Mouse (Mus musculus) ovary, postnatal 14 days (tissue): Measurements from ENCODE around the gene Smad3.

ENCODE experiments used
- DNase-seq: peaks from one replicate; pipeline ENCODE4 v3.0.0; 2022; ENCODE audit warnings: low spot score

The Smad3 gene

DNA sequence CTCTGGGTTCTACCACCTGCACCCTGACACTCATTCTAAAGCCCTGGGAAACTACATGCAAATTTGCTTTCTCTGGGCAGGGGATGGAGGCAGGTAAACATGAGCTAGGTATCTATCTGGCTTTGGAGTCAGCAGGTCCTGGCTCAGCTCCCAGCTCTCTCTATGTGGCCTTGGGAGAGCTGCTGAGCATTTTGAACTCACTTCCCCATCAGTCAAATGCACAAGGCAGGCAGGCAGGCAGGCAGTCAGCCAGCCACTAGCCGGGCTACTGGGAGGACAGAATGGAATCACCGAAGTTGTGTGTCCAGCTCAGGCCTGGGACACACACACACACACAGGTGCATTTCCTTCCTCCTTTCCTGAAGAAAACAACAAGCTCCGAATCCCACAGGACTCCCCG is 58.6 kb downstream of the Smad3 start:
- DNase-seq, result no peak

DNA sequence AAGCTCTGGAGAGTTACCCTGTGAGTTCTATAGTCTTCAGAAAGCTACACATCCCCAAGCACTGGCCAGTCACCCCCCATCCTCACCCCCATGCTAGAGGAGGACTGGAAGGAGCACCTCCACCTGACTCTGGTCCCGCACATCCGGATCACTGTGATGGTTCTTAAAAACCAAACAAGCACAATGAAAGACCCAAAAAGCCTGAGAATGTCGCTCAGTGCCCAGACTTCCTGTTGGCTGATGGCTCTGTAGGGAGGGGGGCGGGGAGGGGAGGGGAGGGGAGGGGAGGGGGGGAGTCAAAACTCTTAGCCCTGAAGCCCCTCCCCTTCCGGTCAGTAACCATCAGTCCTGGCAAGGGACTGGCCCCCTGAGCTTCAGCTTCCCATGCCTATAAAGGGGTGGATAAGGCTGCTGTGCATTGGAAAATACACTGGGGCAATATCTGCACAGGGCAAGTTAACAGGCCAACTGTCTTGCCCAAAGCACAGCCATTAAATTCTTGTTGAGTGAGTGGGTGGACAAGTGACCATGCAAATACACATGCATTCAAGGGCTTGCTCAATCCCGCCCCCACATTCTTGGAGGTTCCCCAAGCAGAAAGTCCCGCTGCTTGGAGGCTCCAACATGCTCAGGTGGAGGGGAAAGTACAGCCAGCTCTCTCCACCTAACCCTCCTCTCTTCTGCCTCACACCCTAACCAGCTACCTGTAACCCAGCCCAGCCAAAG is 59.3 kb downstream of the Smad3 start:
- DNase-seq, result no peak

DNA sequence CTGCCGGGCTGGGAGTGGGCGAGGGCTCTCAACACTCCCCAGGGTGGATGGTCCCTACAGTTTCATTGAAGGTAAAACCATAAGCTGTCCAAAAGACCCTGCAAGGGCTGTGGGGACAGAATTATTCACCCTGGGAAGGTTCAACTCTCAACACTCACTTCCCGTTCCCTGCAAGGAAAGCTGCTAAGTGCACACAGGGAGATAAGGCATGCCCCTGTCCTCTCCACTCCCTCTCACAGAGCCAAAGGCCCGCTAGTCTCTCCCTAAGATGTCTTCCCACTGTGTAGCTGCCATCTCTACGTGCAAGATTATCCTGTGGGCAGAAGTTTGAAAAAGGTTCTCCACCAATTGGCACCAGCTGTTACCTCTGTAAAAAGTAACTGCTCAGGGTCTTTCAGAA is 60.2 kb downstream of the Smad3 start:
- DNase-seq, result no peak

DNA sequence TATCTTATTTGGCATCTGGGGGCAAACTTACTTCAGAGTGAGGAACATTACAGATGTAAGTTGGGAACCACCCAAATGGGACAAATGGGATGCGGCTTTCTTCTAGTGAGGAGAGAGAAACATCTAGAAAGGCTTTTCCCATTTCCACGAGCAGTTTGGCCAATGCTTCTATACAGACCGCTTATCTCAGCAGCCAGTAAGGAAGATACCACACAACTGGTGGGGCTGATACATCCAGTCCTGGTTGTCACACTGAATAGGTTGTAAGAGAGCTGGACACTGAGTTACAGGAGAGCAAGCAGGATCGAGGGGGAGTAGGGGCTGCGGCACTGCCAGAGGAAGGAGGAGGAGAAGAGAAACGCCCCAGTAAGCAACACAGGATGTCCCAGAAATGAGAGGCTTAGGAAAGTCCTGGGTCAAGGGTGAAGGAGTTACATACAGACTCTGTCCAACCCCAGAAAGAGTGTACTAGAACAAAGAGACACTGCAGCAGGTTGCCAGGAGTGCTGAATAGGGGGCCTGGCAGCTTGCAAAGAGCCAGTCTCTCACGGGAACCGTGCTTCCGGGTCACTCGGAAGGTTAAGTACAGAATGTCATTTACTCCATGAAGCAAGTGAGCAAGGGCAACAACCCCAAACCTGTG is 61.2 kb downstream of the Smad3 start:
- DNase-seq, result no peak

DNA sequence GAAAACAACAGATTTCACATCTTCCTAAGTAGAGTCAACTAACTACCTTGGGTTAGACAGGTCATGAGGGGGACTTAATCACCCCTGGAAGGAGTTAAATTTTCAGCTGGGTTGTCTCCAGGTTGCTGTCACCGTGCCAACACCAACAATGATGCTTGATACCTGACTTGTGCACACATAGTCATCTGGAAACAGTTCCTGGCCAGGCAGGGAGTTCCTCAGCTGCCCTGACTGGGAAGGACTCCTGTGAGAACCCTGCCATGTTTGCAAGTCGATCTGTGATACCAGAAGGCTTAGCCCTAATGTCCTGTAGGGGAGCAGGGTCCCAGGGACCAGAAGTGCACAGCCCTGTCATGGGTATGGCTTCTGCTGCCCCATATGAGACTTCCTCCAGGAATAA is 65.8 kb downstream of the Smad3 start:
- no peak for DNase-seq

DNA sequence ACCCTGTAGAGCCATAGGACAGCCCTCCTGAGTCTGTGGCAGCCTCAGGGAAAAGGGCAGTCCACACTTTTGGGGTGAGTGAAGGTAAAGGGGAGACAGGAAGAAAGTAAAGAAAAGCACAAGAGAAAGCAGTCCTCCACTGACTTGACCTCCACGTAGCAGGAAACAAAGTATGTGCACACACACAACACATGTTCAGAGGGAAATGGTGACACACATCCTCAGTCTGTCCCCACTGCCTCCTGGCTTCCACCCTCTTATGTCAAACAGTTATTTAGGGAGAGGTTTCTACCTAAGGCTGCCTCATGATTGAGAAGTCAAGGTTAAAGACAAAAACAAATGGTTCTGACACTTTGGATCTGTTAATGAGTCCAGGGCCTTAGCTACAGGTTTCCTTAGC is 67.3 kb downstream of the Smad3 start:
- no peak for DNase-seq

DNA sequence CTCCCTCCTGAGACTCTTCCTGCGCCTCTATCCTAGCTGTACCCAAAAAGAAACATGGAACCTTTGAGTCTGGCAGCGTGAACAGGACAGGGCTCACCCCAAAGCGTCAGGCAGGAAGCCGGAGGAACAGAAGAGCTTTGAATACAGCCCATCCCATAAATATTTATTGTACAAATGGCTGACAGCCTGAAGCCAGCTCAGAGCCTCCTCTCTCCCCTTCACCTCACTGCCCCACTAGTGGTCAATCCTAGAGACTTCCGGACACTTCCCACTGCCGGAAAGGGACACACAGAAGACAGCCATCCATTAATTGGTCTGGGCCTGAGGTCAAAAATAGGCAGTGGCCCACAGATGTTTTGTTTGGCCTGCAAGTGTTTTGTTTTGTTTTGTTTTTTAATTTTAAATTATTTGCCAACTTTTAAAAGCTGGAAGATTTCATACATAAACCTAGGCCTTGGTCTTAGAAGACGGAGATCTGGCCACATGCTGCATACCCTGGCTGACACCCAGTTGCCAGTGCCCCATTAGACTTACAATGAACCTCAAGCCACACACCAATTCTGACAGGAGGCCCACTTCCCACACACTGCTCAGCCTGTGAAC is 70.3 kb downstream of the Smad3 start:
- DNase-seq, result no peak

DNA sequence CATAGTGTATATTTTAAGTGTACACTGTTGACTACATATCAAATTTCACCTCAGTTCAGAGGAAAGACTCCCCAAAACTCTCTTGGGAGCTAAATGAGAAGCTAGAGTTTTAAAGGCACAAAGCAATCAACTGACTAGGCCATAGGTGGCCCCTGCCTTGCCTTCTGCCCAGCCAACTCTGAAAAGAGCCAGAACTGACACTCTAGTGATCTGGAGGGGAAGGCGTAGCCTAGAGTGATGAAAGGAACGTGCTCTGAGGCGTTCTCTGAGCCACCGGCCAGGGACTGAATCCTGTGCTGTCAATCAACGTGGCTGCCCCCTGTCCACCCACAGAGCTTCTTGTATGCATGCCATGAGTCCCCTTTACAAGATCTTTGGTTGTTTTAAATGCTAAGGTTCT is 72.4 kb downstream of the Smad3 start:
- no peak for DNase-seq

DNA sequence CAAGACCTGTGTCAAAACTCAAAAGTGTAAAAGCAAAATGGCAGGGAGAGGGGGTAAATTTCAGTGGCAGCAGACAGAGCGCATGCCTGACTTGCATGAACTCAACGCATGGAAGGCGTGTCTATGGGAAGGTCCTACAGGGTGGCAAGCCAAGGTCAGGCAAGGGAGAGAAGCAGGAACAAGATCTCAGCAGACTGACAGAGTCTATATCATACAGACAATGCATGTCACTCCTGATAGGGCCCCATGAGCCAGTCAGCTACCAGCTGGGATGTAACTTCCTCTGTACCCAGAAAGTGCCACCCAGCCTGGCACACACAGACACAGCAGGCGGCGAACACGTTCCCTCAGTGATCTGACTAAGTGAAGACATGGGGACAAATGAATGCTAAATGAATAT is 73.5 kb downstream of the Smad3 start:
- no peak for DNase-seq

DNA sequence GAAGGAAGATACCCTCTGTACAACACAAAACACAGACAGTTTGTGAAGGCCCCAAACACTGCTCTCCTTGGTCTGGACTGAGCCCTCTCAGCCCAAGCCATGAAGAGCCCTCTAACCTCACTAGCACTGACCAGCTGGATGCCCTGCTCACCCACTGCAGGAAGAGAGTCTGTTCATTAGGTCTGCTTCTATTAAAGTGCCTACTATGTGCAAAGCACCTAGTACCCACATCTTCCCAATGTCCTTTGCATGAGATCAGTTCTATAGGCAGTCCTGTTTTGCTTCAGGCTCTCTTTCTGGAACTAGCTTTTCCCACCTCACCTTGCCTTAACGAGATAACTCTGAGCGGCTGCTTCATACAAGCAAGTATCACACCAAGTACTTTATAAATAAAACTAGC is 74.9 kb downstream of the Smad3 start:
- no peak for DNase-seq

DNA sequence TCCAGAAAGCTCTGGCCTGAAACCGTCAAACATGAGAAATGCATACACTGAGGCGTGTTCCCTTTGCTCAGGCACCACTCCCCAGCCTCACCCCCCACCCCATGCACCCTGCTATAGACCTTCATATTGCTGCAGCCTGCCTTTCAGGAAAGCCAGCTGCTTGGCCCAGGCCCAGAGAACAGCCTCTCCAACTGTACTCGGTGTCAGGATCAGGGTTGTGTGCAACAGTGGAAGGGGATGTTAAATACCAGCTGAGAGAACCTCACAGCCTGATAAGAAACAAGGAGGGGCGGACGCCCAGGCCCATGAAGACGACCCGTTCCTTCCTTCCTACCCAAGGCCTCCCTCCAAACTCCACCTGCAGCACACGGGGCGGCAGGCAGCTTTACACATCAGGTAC is 75.5 kb downstream of the Smad3 start:
- DNase-seq, result no peak

DNA sequence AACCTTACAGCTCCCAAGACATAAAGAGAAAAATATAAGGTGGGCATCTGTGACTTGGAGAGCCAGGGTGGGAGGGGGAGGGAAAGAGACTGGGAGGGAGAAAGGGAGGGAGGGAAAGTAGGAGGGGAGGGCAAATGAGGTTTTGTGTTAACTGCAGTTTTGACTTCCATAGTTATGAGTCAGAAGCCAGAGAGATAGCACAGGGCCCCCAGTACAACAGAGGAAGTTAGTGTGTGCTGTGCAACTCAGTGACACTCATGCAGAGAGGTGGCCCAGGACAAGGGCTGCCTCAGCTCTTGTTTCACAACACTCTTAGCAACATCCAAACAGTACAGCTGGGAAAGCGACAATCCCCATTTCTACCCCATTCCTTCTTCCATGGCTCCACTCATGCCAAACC is 79.7 kb downstream of the Smad3 start:
- no peak for DNase-seq

DNA sequence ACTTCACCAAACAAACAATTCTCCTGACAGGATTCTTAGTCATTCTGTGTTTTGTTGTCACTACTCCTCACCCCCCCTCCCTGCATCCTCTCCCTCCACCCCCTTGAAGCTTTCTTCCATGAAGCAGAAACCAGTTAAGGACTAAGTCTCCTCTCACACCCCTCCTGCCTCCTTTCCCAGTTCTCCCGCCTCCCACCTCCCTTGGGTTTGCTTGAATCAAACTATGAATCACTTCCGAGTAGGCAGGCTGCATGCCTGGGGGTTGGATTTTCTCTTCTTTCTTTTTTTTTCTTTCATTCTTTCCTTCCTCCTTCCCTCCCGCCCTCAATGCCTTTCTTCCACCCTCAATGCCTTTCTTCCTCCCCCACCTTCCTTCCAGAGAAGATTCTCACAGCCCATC is 80.2 kb downstream of the Smad3 start:
- DNase-seq, result no peak

DNA sequence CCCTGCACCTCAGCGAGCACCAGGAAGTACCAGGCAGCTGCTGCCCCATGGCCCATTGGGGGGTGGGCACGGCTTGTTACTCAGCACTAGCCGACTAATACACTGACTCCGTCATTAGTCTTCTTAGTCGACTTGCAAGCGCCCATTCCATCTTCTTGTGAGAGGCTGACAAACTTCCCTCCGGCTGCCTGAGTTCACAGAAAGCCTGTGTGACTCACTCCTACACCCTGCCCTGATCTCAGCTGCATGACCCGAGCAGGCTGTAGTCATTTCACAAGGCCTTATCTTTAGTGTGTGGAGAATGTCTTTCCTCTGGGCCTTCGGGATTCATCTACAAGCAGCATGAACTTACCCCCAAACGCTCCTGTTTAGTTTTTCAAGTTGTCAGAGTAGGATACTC is 83.2 kb downstream of the Smad3 start:
- no peak for DNase-seq

DNA sequence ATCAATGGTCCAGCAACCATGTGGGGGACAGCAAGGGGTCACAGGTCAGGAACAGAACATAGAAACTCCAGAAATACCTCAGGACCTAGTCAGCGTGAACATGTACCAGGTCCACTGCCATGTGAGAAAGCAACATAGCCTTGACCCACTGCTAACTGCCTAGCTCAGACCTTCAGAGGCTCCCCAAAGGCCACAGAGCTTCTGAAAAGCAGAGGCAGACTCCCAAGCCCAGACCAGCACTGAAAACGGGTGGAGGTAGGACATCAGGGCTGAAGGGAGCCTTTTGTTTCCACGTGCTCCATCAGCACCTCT is 84.3 kb downstream of the Smad3 start:
- DNase-seq, result no peak

DNA sequence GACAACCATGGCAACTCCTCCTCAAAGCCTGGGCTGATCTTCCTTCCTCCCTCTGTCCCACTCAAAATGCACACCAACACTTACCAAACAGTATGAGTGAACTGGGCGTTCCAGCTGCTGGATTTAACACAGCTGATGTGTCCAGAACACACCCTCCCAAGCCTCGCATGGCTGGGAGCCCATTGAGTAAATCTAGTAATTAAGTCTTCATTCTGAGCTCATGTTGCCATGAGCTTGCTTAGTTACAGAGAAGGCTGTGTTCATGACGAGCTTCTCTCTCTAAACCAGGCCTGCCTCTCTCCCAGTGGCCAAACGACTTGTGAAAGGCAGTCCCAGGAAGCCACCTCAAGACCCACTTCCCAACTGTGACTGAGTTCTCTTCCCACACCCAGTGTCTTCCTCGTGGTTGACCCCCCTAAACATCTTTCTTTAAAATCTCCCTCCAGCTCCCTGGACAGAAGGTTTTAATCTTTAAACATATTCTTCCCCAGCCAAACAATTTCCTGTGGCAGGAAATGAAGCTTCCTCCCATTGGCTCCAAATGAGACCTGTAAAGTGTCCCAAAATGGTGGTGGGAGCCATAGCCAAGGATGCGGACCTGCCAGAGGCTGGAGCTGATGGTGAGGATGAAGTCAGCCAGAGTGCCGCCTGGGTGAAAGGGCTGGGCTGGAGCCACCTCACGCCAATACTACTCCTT is 84.8 kb downstream of the Smad3 start:
- no peak for DNase-seq

DNA sequence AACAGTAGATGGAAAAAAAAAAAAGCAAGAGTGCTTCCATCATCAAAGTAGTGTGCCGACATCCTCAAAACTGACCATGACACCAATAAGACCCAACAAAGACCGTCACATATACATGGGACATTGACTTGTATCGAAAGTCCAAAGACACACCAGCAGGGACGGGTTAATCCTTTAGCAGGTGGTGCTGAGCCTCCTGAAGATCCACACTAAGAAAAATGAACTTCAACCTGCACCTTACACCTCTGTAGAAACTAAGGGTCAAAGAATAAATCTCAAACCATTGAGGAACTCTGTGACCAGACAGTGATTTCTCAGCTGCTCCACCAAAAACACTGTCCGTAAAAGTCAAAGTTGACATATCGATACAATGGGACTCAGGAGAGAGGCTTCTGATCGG is 88.0 kb downstream of the Smad3 start:
- DNase-seq, result no peak

DNA sequence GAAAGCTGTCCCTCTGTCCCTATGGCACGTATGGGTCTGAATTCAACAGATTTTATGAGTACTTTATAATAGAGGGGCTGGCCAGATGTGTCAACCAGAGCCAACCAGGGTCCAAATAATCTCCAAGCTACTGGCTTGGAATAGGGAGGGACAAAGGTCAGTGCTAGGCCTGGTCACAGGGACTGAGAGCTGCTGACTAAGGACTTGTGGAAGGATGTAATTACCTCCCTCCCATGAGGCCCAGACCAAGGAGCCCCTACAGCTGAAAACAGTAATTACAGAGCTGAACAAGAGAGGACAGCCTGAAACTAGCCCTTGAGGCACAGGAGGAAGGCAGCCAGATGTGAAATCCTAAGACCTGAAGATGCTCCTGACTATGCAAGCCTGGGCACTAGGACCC is 89.2 kb downstream of the Smad3 start:
- no peak for DNase-seq

DNA sequence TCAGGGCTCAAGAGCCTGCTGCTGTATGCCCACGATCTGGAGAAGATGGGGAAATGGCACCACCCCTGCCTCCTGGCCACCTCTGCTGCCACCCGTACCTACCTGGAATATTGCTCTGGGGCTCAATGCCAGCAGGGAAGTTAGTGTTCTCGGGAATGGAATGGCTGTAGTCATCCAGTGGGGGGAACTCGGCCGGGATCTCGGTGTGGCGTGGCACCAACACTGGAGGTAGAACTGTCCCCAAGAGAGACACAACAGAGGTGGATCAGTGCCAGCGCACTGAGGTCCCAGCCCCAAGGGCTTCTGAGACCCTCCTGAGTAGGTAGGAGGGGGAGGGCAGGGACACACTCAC is 90.4 kb downstream of the Smad3 start:
- no peak for DNase-seq

DNA sequence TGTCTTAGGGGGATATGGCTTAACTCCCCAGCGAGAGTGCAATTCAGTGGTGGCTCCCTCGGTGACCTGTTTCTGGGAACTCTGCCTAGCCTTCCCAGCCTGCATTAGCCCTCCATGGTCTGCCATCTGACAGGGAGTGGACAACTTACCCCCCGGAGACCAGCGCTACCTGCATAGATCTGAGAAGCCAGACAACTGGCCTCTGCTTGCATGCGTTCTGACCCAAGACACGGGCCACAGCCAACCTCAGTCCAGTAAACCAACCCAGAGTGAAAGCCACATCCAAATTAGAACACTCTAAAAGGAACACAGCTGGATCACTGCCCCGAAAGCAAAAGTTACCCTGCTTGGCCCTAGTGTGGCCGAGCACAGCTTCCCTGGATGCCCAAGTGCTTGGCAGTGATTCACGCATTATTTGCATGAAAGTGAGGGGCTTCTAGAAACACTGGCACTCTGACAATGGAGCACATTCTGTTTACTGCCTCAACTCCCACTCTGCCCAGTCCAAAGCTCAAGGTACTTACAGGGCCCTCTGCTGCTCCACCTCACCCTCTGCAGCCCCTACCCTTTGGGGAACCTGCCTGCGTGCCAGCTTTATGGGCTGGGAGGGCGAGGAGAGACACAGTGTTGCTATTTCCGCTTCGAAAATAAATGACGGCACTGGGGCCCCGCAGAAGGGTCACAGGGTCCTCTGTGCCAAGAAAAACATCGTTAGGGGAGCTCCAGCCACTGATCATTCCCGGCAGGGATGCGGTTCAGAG is 91.0 kb downstream of the Smad3 start:
- DNase-seq, result no peak

DNA sequence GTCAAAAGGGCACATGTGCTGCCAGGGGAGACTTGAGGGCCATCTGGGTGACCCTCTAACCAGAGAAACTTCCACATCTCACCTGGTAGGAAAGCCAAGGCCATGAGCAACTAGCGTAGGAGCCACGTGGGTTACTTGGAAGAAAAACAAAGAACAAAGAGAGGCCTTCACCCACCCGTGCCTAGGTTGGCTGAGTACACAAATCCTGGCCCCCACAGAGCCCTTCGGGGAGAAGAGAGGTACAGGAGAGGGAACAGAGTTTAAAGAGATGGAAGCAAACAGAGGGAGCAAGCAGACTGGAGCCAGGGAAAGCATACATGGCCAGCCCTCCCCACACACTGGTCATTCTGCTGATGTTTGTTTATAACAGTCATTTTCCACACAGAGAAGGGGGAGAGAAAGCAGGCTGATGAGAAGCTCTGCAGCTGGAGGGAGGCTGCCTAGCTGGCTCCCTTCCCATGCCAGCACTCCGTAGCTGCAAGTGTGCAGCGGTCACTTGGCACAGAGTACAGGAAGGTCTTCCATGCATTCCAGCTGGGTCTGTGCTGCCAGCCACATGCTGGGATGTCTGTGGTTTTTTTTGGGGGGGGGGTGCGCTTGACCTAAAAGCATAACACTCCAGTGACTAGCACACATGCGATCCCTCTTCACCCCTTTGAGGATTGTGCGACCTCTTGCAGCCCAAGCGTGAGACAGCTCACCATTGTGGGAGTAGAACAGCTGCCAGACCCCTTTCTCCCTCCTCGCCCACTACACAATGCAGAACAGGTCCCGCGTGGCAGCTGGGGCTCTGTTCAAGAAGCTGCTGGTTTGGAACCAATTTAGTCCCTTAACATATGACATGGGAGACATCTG is 92.8 kb downstream of the Smad3 start:
- DNase-seq, result no peak

DNA sequence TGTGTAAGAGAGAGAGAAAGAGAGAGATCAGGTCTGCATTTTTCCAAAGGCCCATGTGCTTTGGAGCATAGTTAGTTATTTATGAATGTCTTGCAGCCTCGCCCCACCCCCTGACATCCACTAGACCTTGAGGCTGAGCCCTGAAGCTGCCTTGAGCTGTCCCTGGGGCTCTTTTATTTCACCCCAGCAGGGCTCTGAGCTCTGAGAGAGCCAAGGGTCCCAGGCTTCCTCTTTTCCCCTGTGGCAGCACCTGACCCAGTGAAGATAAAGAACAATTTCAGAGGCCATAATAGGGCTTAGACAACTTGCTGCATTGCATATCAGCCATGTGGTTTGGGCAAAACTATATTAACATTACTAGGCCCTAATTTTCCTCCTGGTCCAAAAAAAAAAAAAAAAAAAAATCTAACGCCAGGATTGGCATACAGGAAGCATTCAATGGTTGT is 93.5 kb downstream of the Smad3 start:
- no peak for DNase-seq
